Mouse (Mus musculus) midbrain, embryonic 13.5 days (tissue): ENCODE measurements around the gene Adap1. TPM values are rescaled to one million over a fixed set of nuclear protein-coding genes. Genes with fewer than 3 reads are reported as not detected.

Experiments used
- ATAC-seq: fragments of 200-750 bp; cut with Nextera tagmentation; 2 replicates; pipeline ENCODE4 v1.8.0; 2017; ENCODE audit warnings: mild to moderate bottlenecking, moderate TSS enrichment, moderate library complexity
- H3K27ac ChIP-seq: fragments of 300-500 bp; sonication (generic); 2 replicates; pipeline ENCODE4 v1.5.1; 2015; ENCODE audit warnings: inconsistent platforms, mild to moderate bottlenecking, moderate library complexity
- H3K27me3 ChIP-seq: fragments of 300-500 bp; sonication (generic); 2 replicates; pipeline ENCODE4 v1.6.1; 2015; ENCODE audit warnings: mild to moderate bottlenecking, inconsistent platforms
- H3K36me3 ChIP-seq: fragments of 300-500 bp; sonication (generic); 2 replicates; pipeline ENCODE4 v1.6.1; 2015; ENCODE audit warnings: mild to moderate bottlenecking, inconsistent platforms
- H3K4me1 ChIP-seq: fragments of 300-500 bp; sonication (generic); replicated peaks from 2 replicates; pipeline ENCODE4 v1.6.1; 2015; ENCODE audit warnings: inconsistent platforms
- H3K4me2 ChIP-seq: fragments of 300-500 bp; sonication (generic); replicated peaks from 2 replicates; pipeline ENCODE4 v1.6.1; 2015; ENCODE audit warnings: moderate library complexity, mild to moderate bottlenecking, inconsistent platforms
- H3K4me3 ChIP-seq: fragments of 300-500 bp; sonication (generic); replicated peaks from 2 replicates; pipeline ENCODE4 v1.5.1; 2015; ENCODE audit warnings: mild to moderate bottlenecking, inconsistent platforms
- H3K9ac ChIP-seq: fragments of 300-500 bp; sonication (generic); replicated peaks from 2 replicates; pipeline ENCODE4 v1.6.1; 2015; ENCODE audit warnings: mild to moderate bottlenecking, inconsistent platforms
- H3K9me3 ChIP-seq: fragments of 300-500 bp; sonication (generic); 2 replicates; pipeline ENCODE4 v1.6.1; 2016; ENCODE audit warnings: mild to moderate bottlenecking, inconsistent platforms
- WGBS: fragments of 180-500 bp; shearing (Covaris S2); methylation state at CpG from one replicate; pipeline ENCODE4 v1.1.7; 2015; 5-methylcytosine and 5-hydroxymethylcytosine counted together
- polyA plus RNA-seq: library from polyadenylated mRNA; unstranded; fragments of >200 nt; fragmentation: Nextera tagmentation; extraction: Ambion mirVana; gene quantifications from 2 replicates; pipeline ENCODE4 v1.2.1, GENCODE M21; 2015

The Adap1 gene
- polyA plus RNA-seq, 1 experiment from 2014 or later: 14.5 TPM

- Histone ChIP-seq H3K27ac (no peak overlapping the region), H3K36me3 (no peaks in the 10 kb centered on the region), H3K4me3 (no peak overlapping the region), H3K9ac (no peak overlapping the region), H3K4me1 (no peaks in the 10 kb centered on the region), H3K9me3 (no peaks in the 10 kb centered on the region), H3K4me2 (no peak overlapping the region), H3K27me3 (no peaks in the 10 kb centered on the region)
- no peak for ATAC-seq
- 81% methylated on average over 6 of the region's 6 CpGs for WGBS
Measured at GRCm38 (mm10) chr5:139316982-139317675, 8.3 kb downstream of the Adap1 start.

- Histone ChIP-seq H3K4me3 (no peak overlapping the region), H3K27me3 (no peaks in the 10 kb centered on the region), H3K4me1 (no peaks in the 10 kb centered on the region), H3K27ac (no peak overlapping the region), H3K36me3 (no peaks in the 10 kb centered on the region), H3K9me3 (no peaks in the 10 kb centered on the region), H3K4me2 (no peak overlapping the region), H3K9ac (no peak overlapping the region)
- 80% methylated on average over 12 of the region's 12 CpGs for WGBS
- no peak for ATAC-seq
Measured at GRCm38 (mm10) chr5:139314941-139315642, 10.3 kb downstream of the Adap1 start.

DNA sequence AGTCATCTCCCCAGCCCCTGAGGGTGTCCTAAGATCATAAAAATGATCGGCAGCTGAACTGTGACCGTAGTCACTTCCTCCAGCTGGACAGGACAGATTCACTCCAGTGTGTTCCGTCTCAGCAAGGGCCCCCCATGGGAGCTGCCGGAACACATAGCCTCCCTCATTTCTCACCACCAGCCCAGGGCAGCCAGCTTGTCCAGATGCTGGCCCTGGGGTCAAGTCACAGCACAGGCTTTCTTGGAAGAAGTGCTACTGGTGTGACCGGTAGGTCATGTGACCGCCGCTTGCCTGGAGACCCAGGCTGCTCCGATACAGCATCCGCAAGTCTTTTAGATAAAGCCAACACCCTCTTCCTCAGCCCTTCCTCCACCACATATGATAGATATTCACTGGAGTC, 11.9 kb downstream of the Adap1 start:
- no peaks in the 10 kb centered on the region for H3K36me3 ChIP-seq

GRCm38 (mm10) chr5:139311822-139312221, 13.6 kb downstream of the Adap1 start:
- Histone ChIP-seq H3K4me2 (no peak overlapping the region), H3K27ac (no peak overlapping the region), H3K36me3 (no peaks in the 10 kb centered on the region), H3K9me3 (no peaks in the 10 kb centered on the region), H3K27me3 (no peaks in the 10 kb centered on the region), H3K4me1 (no peaks in the 10 kb centered on the region), H3K9ac (no peak overlapping the region), H3K4me3 (no peak overlapping the region)
- 89% methylated on average over 9 of the region's 9 CpGs for WGBS
- no peak for ATAC-seq

More for the DNA sequence above, 11.9 kb downstream of the Adap1 start:
- Histone ChIP-seq H3K9me3 (no peaks in the 10 kb centered on the region), H3K4me2 (no peak overlapping the region), H3K4me3 (no peak overlapping the region), H3K9ac (no peak overlapping the region), H3K4me1 (no peaks in the 10 kb centered on the region), H3K27me3 (no peaks in the 10 kb centered on the region), H3K27ac (no peak overlapping the region)
- WGBS: 95% methylated on average over 9 of the region's 9 CpGs
- ATAC-seq: no peak

- 94% methylated on average over 4 of the region's 4 CpGs for WGBS
- no peaks in the 10 kb centered on the region for H3K4me1 ChIP-seq
- no peak overlapping the region for H3K9ac ChIP-seq
- no peaks in the 10 kb centered on the region for H3K9me3 ChIP-seq
- H3K36me3 ChIP-seq: no peaks in the 10 kb centered on the region
- ATAC-seq: no peak
- no peak overlapping the region for H3K4me2 ChIP-seq
- no peaks in the 10 kb centered on the region for H3K27me3 ChIP-seq
- H3K27ac ChIP-seq: no peak overlapping the region
- H3K4me3 ChIP-seq: no peak overlapping the region
Measured at GRCm38 (mm10) chr5:139310477-139310876, 14.9 kb downstream of the Adap1 start.

DNA sequence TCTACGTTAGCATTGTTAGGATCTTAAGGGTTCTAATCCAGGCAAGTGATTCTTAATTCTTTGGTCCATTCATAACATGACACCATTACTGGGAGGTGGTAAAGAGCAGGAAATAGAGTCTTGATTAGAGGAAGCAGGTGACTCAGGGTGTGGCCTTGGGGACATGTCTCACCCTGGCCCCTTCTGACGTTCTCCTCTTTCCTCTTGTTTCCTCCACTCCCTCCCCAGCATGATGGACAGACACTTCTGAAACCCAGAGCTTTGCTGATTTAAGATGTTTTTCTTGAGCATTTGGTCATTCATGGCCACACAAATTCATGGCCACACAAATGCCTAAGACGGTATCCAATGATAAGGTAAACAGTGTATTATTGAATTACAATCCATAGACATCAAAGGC, 15.5 kb downstream of the Adap1 start:
- Histone ChIP-seq H3K9me3 (no peaks in the 10 kb centered on the region), H3K36me3 (no peaks in the 10 kb centered on the region), H3K27me3 (no peaks in the 10 kb centered on the region), H3K4me1 (no peaks in the 10 kb centered on the region), H3K4me3 (no peak overlapping the region), H3K9ac (no peak overlapping the region), H3K27ac (no peak overlapping the region), H3K4me2 (no peak overlapping the region)
- ATAC-seq: no peak
- 83% methylated on average over 3 of the region's 3 CpGs for WGBS

- H3K9me3 ChIP-seq: no peaks in the 10 kb centered on the region
- no peak overlapping the region for H3K4me3 ChIP-seq
- ATAC-seq: no peak
- H3K4me1 ChIP-seq: no peaks in the 10 kb centered on the region
- H3K27ac ChIP-seq: no peak overlapping the region
- no peaks in the 10 kb centered on the region for H3K36me3 ChIP-seq
- no peak overlapping the region for H3K4me2 ChIP-seq
- H3K9ac ChIP-seq: no peak overlapping the region
- 87% methylated on average over 9 of the region's 9 CpGs for WGBS
- H3K27me3 ChIP-seq: no peaks in the 10 kb centered on the region
Measured at GRCm38 (mm10) chr5:139303646-139304061, 21.8 kb downstream of the Adap1 start.

GRCm38 (mm10) chr5:139302101-139302500, 23.3 kb downstream of the Adap1 start:
- no peak for ATAC-seq
- WGBS: 87% methylated on average over 6 of the region's 6 CpGs
- no peak overlapping the region for H3K27ac ChIP-seq
- H3K27me3 ChIP-seq: no peaks in the 10 kb centered on the region
- H3K36me3 ChIP-seq: no peaks in the 10 kb centered on the region
- H3K4me2 ChIP-seq: no peak overlapping the region
- no peaks in the 10 kb centered on the region for H3K9me3 ChIP-seq
- no peaks in the 10 kb centered on the region for H3K4me1 ChIP-seq
- no peak overlapping the region for H3K4me3 ChIP-seq
- no peak overlapping the region for H3K9ac ChIP-seq

GRCm38 (mm10) chr5:139297745-139298144, 27.7 kb downstream of the Adap1 start:
- H3K27me3 ChIP-seq: no peaks in the 10 kb centered on the region
- H3K9me3 ChIP-seq: no peaks in the 10 kb centered on the region
- H3K4me3 ChIP-seq: no peak overlapping the region
- WGBS: 81% methylated on average over 5 of the region's 5 CpGs
- H3K36me3 ChIP-seq: no peaks in the 10 kb centered on the region; the same call in 1 of the 2 replicates
- no peak overlapping the region for H3K27ac ChIP-seq
- H3K9ac ChIP-seq: no peak overlapping the region
- ATAC-seq: no peak
- H3K4me2 ChIP-seq: no peak overlapping the region
- no peaks in the 10 kb centered on the region for H3K4me1 ChIP-seq

DNA sequence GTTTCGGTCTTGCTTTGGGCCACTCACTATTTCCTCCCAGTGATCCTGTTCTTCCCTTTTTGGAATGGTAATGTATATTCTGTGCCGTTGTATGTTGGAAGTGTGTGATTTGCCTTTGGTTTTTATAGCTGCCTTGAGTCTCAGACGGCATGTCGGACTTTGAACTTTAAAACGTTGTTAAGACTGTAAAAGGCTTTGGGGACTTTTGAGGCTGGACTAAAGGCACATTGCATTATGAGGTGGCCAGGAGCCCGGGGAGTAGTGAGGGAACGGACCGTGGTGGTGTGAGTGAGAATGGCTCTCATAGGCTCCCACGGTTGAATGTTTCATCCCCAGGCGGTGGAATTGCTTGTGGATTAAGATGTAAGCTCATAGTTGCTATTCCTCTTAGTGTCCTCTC, 28.3 kb downstream of the Adap1 start:
- H3K4me3 ChIP-seq: no peak overlapping the region
- WGBS: 90% methylated on average over 10 of the region's 10 CpGs
- no peak overlapping the region for H3K27ac ChIP-seq
- no peak overlapping the region for H3K9ac ChIP-seq
- H3K36me3 ChIP-seq: no peaks in the 10 kb centered on the region; the same call in 1 of the 2 replicates
- H3K4me2 ChIP-seq: no peak overlapping the region
- no peak for ATAC-seq
- no peaks in the 10 kb centered on the region for H3K27me3 ChIP-seq
- H3K4me1 ChIP-seq: no peaks in the 10 kb centered on the region
- no peaks in the 10 kb centered on the region for H3K9me3 ChIP-seq

DNA sequence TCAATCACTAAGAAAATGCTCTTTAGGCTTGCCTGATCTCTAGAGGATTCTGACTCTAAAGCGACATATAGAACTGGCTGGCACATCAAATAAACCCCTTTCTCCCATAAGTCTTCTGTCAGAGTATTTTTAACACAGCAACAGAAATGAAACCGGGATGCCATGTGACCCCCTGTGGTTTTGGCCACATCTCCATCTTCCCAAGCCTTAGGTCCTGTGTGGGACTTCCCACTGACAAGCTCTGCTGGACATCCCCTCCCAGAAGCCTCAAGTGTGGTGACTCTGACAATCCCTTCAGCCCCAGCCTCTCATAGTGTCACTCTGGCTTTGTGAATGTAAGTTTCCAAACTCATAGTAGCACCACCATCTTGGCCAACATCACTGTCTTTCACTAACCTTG, 31.3 kb downstream of the Adap1 start:
- Histone ChIP-seq H3K4me1 (no peaks in the 10 kb centered on the region), H3K9ac (no peak overlapping the region), H3K4me2 (no peak overlapping the region), H3K27me3 (no peaks in the 10 kb centered on the region), H3K9me3 (no peaks in the 10 kb centered on the region), H3K4me3 (no peak overlapping the region), H3K27ac (no peak overlapping the region), H3K36me3 (no peaks in the 10 kb centered on the region; the same call in 1 of the 2 replicates)
- whole genome bisulfite sequencing: 74% methylated on average over 2 of the region's 2 CpGs
- no peak for ATAC-seq

DNA sequence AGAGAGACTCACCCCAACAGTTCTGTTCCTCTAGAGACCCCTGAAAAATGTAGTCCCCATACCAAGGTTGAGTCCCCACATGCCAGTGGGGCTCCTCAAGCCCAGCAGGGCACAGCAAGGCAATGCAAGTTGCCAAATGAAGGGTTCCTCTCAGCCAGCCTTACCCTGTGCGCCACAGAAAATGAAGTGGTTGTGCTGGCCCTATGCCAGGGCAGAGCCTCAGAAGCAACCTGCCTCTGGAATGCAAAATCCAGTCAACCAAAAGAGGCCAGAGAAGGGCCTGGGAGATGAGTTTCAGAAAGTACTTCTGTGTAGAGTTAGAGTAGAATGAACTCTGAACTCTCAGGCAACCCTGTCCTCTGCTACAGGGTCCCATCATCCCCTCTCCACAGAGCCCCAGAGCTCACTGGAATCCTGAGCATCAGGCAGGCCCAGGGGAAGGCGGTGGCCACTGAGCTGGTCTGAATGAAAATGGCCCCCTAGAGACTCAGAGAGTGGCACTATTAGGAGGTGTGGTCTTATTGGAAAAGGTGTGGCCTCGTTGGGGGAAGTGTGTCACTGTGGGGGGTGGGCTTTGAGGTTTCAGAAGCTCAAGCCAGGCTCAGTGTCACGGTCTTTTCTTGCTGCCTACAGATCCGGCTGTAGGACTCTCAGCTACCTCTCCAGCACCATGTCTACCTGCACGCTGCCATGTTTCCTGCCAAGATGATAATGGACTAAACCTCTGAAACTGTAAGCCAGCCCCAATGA, 33.4 kb downstream of the Adap1 start:
- ATAC-seq: no peak
- Histone ChIP-seq H3K4me1 (no peaks in the 10 kb centered on the region), H3K4me2 (no peak overlapping the region)

More for the DNA sequence above, 33.4 kb downstream of the Adap1 start:
- Histone ChIP-seq H3K4me3 (no peak overlapping the region), H3K9me3 (no peaks in the 10 kb centered on the region), H3K9ac (no peak overlapping the region), H3K27me3 (no peaks in the 10 kb centered on the region), H3K36me3 (no peaks in the 10 kb centered on the region; the same call in 1 of the 2 replicates), H3K27ac (no peak overlapping the region)
- 72% methylated on average over 6 of the region's 6 CpGs for WGBS
